Mouse (Mus musculus) lung, adult 2 months (tissue): ENCODE measurements at regions not wholly inside any gene's neighbourhood (a gene's known extent, or its start where the extent isn't known, plus 50 kb on each side); places are given as distances from the start of the nearest gene placed in this dataset.

ENCODE experiments used
- DNase-seq: peaks from one replicate; pipeline ENCODE4 v3.0.0; 2022
- H3K4me1 ChIP-seq: fragments of 200-500 bp; 2 replicates; pipeline ENCODE4 v1.6.1; 2011; ENCODE audit warnings: low read length; ENCODE audit not compliant: control insufficient read depth, insufficient read depth
- H3K4me3 ChIP-seq: fragments of 200-500 bp; replicated peaks from 2 replicates; pipeline ENCODE3; 2011; ENCODE audit warnings: low read depth, mild to moderate bottlenecking, control low read depth, low read length; ENCODE audit errors: extremely low read depth
- CTCF ChIP-seq: fragments of 200-500 bp; IDR thresholded peaks from 2 replicates; pipeline ENCODE4 v1.5.1; 2011; ENCODE audit warnings: mild to moderate bottlenecking, low read length, control low read depth; ENCODE audit not compliant: insufficient read depth
- POLR2A ChIP-seq: fragments of 200-500 bp; IDR thresholded peaks from 2 replicates; pipeline ENCODE4 v1.6.1; 2011; ENCODE audit warnings: low read depth, mild to moderate bottlenecking, control low read depth, low read length, borderline replicate concordance; ENCODE audit errors: extremely low read depth
- WGBS: fragments of 180-500 bp; shearing (Covaris S2); methylation state at CpG from one replicate; pipeline ENCODE4 v1.1.7; 2018; 5-methylcytosine and 5-hydroxymethylcytosine counted together

- TF ChIP-seq CTCF (no peak), POLR2A (no peak)
- no peak for DNase-seq
- WGBS, result 56% methylated on average over 3 of the region's 3 CpGs
- Histone ChIP-seq H3K4me3 (no peak overlapping the region), H3K4me1 (peaks cover 3% of the 10 kb centered on the region; the same call in 1 of the 2 replicates)
These were observed 58.6 kb downstream of the Kcnrg start for GRCm38 (mm10) chr14:61665815-61666214.

- Histone ChIP-seq H3K4me3 (no peak overlapping the region), H3K4me1 (peaks cover 8% of the 10 kb centered on the region)
- 31% methylated on average over 2 of the region's 2 CpGs for WGBS
- no peak for DNase-seq
- no peak for TF ChIP-seq POLR2A
- TF ChIP-seq CTCF, result no peak
These were observed 65.9 kb downstream of the Kcnrg start for GRCm38 (mm10) chr14:61673184-61673583.

- Histone ChIP-seq H3K4me1 (peaks cover 8% of the 10 kb centered on the region), H3K4me3 (no peak overlapping the region)
- WGBS, result 89% methylated on average over 1 of the region's 1 CpGs
- no peak for DNase-seq
- TF ChIP-seq POLR2A, result no peak
These were observed 70.8 kb downstream of the Kcnrg start for GRCm38 (mm10) chr14:61678107-61678506.

- WGBS, result under 1% methylated on average over 50 of the region's 50 CpGs
- H3K4me3 ChIP-seq, result peak overlapping the region; percentile 83
- H3K4me1 ChIP-seq, result peaks cover 8% of the 10 kb centered on the region
- DNase-seq, result peak; percentile 88
- TF ChIP-seq CTCF (no peak), POLR2A (peak; percentile 80; the same call in 1 of the 2 replicates)
These were observed 73.8 kb downstream of the Kcnrg start for GRCm38 (mm10) chr14:61680818-61681707.

- peak; percentile 88 for DNase-seq
- peak overlapping the region; percentile 83 for H3K4me3 ChIP-seq
- TF ChIP-seq POLR2A, result peak; percentile 69
- no peak for TF ChIP-seq CTCF
- H3K4me1 ChIP-seq, result peaks cover 11% of the 10 kb centered on the region
- under 1% methylated on average over 90 of the region's 90 CpGs for WGBS
These were observed 74.7 kb downstream of the Kcnrg start for GRCm38 (mm10) chr14:61681708-61682701.

- Histone ChIP-seq H3K4me3 (peak overlapping the region; percentile 83), H3K4me1 (peaks cover 16% of the 10 kb centered on the region)
- TF ChIP-seq CTCF (no peak), POLR2A (peak; percentile 12; the same call in 1 of the 2 replicates)
- WGBS, result under 1% methylated on average over 54 of the region's 54 CpGs
- peak; percentile 81 for DNase-seq
These were observed 75.6 kb downstream of the Kcnrg start for GRCm38 (mm10) chr14:61682721-61683355.

- 21% methylated on average over 9 of the region's 9 CpGs for WGBS
- peak; percentile 38 for DNase-seq
- H3K4me3 ChIP-seq, result peak overlapping the region; percentile 83
- TF ChIP-seq CTCF, result no peak
- TF ChIP-seq POLR2A, result no peak
- H3K4me1 ChIP-seq, result peaks cover 16% of the 10 kb centered on the region
These were observed 76.1 kb downstream of the Kcnrg start for GRCm38 (mm10) chr14:61683356-61683740.

GRCm38 (mm10) chr14:61683791-61684411, 76.6 kb downstream of the Kcnrg start:
- DNase-seq, result peak; percentile 40
- peaks cover 18% of the 10 kb centered on the region for H3K4me1 ChIP-seq
- no peak for TF ChIP-seq CTCF
- TF ChIP-seq POLR2A, result no peak
- H3K4me3 ChIP-seq, result peak overlapping the region; percentile 83
- WGBS, result 28% methylated on average over 19 of the region's 19 CpGs
